Mouse (Mus musculus) B cell, adult 2 months (primary cell): ENCODE measurements around the gene Ppp1cc.

Source experiments
- DNase-seq, 2 experiments: peaks; one replicate each; pipeline ENCODE4 v3.0.0; 2022

The Ppp1cc gene

GRCm38 (mm10) chr5:122157827-122158381 is at the start of gene Ppp1cc:
Ppp1cc (plus strand) TSS chr5:122158278.
- peak; percentile 91 to 93 for DNase-seq

- no peak for DNase-seq
Measured at GRCm38 (mm10) chr5:122109325-122110060, 48.6 kb upstream of the Ppp1cc start.

DNA sequence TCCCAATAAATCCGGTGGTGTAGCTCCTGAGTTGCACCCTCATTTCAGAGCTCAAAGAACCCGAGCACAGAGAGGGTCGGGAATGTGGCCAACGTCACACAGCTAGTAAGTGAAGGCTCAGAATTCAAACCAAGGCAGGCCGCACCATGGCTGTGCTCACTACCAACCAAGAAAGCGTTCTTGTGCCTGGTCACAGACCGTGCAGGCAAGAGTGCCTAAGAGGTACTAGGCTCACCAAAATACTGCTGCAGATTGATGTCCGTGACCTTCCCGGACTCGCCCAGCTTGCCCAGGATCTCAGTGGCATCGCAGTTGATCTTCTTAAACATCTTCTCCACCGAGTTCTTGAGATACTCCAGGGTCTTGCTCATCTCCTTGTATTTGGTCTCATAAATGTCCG is 47.5 kb upstream of the Ppp1cc start:
- DNase-seq = no peak

DNA sequence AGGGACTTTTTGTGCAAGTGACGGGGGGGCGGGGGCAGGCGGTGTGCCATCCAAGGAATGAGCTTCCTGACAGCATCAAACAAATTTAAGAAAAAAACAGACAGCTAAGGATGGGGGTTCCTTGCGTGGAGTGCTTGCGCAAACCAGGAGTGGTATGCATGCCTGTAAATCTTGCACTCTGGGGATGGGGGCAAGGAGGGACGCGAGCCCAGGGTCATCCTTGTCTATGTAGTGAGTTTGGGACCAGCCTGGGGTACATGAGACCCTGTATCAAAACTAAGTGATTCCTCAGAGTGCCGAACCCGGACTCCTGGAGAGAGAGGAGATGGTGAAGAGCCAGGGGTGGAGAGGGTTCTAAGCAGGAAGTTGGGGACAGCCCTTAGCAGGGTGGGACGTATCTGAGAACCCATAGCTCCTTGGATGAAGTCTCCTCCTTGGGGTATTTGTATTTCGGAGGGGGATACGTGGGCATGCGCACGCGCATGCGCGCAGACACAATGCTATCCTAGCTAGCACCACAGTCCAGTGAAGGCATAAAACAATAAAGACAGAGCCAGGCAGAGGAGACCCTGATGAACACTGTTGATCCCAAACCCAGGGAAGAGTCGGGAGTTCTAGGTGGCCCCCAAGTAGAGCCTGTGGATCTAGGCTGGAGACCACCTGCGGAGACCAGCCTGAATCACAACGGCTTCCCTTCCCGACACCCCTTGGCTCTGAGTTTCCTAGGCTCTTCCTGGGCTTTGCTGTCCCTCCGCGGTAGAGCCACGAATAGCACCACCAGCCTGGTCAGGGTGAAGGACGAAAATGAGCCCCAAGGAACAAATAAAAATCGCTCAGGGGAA is 46.8 kb upstream of the Ppp1cc start:
- DNase-seq = no peak

DNA sequence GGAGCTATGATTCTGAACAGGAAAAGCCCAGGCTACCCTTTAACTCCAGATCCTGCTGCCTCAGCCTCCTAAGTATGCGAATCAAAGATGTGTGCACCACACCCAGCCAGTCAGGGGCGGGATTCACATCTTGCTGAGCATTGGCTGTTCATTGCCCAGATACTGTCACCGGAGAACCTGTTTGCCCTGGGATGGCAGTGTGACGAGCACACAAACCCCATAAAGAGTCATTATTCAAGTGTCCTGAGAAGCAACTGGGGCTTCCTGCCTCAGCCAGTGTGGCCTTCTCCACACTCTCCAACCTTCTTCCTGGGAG is 46.2 kb upstream of the Ppp1cc start:
- DNase-seq = no peak

DNA sequence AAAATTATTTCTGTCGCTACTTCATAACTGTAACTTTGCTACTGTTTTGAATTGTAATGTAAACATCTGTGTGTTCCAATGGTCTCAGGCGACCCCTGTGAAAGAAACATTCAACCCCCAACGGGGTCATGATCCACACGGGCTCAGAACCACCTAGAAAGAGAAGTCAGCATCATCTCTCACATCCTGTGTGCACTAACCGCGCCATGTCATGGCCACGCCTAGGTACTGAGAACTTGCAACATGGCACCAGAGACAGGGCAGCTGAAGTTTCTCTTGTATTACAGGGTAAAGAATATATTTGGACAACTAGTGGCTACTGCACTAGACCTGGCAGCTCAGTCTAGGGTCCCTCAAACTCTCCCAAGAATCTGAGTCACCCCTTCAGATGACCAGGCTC is 44.6 kb upstream of the Ppp1cc start:
- no peak for DNase-seq

DNA sequence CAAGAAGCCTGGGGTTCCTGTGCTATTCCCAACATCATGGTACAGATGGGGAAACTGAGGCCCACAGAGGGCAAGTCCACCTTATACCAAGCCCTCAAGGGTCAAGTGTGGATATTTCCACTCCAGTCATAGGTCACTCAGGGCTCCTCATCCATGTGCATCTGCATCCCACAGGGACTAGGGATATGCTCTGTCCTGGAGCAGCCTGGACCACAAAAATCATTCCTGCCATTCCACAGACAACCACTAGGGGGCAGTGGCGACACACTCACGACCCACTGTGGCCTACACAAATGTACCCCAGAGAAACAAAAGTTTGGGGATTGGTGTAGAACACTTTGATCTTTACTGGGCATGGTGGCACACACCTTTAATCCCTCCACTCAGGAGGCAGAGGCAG is 43.9 kb upstream of the Ppp1cc start:
- peak; percentile 84 for DNase-seq

DNA sequence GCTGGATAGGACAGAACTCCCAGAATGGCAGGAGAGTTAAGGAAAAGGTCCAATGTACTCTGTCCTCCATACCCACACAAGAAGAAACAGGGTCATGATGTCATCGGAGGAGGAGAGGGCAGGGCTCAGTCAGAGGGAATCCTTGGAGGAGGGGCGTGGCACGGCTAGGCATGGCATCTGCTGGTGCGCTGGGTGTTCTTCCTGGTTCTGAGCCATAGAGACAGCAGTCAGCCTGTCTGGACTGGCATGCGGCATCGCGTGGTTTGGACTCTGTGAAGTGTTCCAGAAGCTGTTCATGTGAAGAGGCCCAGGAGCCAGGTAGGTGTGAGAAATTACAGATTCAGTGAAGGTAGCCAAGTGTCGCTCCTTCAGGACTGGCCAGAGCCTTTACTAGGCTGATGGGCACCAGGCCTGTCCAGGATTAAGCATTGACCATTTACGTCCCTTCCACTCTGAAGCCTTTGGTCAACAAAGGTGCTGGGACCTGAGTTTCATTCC is 42.8 kb upstream of the Ppp1cc start:
- no peak for DNase-seq

- peak; percentile 56 to 61 for DNase-seq
Measured at GRCm38 (mm10) chr5:122116243-122116642, 41.8 kb upstream of the Ppp1cc start.

DNA sequence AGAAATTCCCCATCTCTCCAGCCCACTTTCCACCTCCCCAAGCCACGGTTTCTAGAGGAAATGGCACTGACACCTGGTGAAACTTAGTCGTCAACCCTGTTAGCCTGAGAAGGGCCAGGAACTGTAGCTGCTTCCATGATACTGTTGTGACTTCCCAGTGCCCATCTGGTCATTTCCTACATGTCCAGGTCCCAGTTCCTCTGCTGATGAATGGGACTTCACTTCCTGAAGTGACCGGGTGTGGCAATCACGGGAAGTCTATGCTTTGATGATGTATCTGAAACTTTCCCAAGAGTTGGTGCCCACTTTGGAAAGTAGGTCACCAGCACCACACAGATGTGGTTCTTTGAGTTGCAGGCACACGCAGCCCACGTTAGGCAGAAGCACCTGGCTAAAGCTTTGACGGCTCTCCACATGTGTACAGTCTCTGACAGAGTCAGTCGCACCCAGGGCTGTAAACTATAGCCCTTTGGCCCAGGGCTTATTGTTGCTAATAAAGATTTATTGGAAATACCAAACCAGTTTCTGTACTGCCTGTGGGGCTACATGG is 32.8 kb upstream of the Ppp1cc start:
- DNase-seq = no peak

- DNase-seq = peak; percentile 74
Measured at GRCm38 (mm10) chr5:122129068-122129655, 28.9 kb upstream of the Ppp1cc start.

GRCm38 (mm10) chr5:122130341-122130998 is 27.6 kb upstream of the Ppp1cc start:
- no peak for DNase-seq

- DNase-seq = peak; percentile 96 to 97
Measured at GRCm38 (mm10) chr5:122131076-122132051, 26.7 kb upstream of the Ppp1cc start.

GRCm38 (mm10) chr5:122132167-122133049 is 25.7 kb upstream of the Ppp1cc start:
- no peak for DNase-seq

DNA sequence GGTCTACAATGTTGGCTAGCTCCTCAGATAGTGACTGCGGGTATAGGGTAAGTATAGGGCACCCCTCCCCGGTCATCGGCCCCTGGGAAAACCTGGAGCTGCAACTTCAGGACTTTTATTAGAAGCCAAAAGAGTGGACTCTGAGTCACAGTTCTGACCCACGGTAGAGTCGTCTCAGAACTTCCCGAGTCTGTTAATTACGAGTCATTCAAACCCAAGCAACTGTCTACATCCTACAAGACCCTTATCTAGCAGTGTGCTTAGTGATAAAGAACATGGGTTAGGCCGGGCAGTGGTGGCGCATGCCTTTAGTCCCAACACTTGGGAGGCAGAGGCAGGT is 25.1 kb upstream of the Ppp1cc start:
- DNase-seq = no peak

DNA sequence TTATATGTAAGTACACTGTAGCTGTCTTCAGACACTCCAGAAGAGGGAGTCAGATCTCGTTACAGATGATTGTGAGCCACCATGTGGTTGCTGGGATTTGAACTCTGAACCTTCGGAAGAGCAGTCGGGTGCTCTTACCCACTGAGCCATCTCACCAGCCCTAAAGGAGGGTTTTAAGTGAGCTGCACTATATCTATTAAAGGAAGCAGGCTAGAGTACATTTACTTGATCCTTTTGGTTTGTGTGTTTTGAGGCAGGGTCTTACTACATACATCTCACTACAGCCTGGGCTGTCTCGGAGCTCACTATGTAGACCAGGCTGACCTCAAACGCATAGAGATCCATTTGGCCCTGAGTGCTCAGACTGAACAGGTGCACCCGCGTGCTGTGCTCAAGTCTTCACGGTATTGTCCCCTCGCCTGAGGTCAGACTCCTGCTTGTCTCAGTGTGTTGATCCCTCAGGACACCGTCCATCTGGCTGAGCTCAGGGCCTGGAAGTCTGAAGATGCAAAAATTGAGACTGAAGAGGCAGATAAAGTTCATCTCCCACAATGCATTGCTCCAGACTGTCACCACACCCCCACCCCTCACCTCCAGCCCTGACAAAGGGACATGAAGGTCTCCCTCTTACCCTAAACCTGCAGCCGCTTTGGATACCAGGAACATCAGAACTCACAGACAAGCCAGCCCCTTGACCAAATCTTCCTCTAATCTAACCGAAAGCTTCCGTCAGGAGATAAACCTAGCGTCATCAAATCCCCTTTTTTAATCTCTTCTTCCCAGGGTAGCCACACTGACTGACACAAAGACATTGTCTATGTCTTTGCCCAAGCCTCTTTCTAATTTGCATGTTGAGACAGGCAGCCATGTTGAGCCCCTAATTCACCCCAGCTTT is 23.4 kb upstream of the Ppp1cc start:
- DNase-seq = no peak

DNA sequence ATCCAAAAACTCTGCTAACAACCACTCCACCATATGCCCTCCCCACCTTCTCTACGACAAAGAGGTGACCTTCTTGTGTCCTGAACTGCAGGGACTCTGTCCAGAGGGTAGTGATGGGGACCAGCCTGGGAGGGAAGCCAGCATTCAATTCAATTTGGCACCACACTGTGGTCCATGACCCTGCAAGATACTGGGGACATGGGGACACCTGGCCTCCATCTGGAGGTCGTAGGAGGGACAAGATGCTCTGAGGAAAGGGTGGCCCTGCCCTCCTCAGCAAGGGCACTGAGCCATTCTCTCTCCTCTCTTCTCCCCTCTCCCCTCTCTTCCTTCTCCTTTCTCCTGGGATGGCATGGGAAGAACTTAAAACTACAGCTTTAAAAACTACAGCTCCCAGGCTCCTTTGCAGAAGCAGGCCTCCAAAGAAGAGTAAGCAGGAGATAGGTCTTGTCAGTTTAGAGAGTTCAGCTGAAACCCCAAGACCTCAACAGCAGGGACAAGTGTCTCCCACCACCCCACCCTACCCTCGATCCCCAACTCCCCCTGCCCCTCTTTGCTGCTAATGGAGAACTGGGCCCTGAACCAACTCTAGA is 22.7 kb upstream of the Ppp1cc start:
- no peak for DNase-seq

DNA sequence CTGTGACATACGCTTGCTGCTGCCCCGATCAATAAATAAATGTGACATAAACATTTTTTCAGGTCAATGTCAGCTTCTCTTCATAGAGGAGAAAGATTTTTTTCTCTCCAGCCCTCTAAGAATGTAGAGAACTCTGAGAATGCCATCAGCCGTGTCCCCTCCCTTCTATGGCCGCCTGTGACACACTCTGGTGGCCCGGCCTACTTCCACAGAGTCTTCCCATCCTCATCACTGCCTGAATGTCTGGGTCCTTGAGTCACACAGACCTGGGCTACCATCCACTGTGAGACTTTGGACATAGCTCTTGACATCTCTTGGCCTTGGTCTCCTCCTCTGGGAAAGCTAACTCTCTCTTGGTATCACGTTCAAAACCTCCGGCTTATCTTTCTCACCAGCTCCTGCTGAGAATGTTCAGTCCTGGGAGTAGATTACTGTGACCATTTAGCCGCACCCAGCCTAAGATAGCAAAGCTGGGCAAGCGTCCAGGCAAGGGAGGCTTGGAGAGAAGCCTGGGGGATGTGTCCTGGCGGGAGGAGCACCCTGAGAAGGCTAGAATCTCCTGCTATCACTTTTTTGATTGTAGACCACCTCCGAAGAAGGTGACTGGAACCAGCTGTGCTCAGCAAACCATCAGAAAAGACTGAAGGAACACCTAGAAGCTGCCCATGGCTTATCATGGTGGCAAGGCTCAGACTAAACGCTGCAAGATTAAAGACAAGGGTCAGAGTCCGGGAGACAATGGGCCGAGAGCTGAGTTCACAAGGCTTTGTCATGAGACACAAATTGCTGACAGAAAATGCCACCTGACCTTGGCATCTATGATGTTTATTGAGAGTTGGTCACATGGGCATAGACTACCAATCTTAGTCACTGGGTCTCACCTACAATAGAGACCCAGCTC is 21.3 kb upstream of the Ppp1cc start:
- DNase-seq = no peak
